Mouse (Mus musculus) ovary, postnatal 14 days (tissue): ENCODE data around the gene Lrrd1.
"Not testable (repeated sequence)": the region's sequence is repeated elsewhere in the genome, so short reads cannot be mapped to it uniquely, and the experiment has no call there.

Experiments used
- DNase-seq: peaks from one replicate; pipeline ENCODE4 v3.0.0; 2022; ENCODE audit warnings: low spot score

Gene Lrrd1

GRCm38 (mm10) chr5:3845026-3845425, at the start of gene Lrrd1:
Gene Lrrd1, plus strand, starts transcription at chr5:3845173.
- peak; percentile 3 for DNase-seq

GRCm38 (mm10) chr5:3797101-3797500, 47.9 kb upstream of the Lrrd1 start:
- DNase-seq, result not testable (repeated sequence)

- DNase-seq, result not testable (repeated sequence)
Observed at GRCm38 (mm10) chr5:3798656-3799055, 46.3 kb upstream of the Lrrd1 start.

- no peak for DNase-seq
Observed at GRCm38 (mm10) chr5:3800041-3800440, 44.9 kb upstream of the Lrrd1 start.

GRCm38 (mm10) chr5:3800881-3801280, 44.1 kb upstream of the Lrrd1 start:
- no peak for DNase-seq

GRCm38 (mm10) chr5:3801672-3802432, 43.1 kb upstream of the Lrrd1 start:
- DNase-seq, result no peak

GRCm38 (mm10) chr5:3802433-3803291, 42.3 kb upstream of the Lrrd1 start, which contains the start of the genes Ankib1 and Krit1:
Gene Ankib1, minus strand, starts transcription at chr5:3802925.
Gene Krit1, plus strand, starts transcription at chr5:3803184.
- DNase-seq, result peak; percentile 81

- no peak for DNase-seq
Observed at GRCm38 (mm10) chr5:3803292-3804165, 41.4 kb upstream of the Lrrd1 start.

- DNase-seq, result no peak
Observed at GRCm38 (mm10) chr5:3808472-3808871, 36.5 kb upstream of the Lrrd1 start.

GRCm38 (mm10) chr5:3834107-3834506, 10.9 kb upstream of the Lrrd1 start:
- no peak for DNase-seq

- no peak for DNase-seq
Observed at GRCm38 (mm10) chr5:3870161-3870560, 25.2 kb downstream of the Lrrd1 start.

GRCm38 (mm10) chr5:3872348-3872747, 27.4 kb downstream of the Lrrd1 start:
- no peak for DNase-seq

- no peak for DNase-seq
Observed at GRCm38 (mm10) chr5:3873485-3873884, 28.5 kb downstream of the Lrrd1 start.

GRCm38 (mm10) chr5:3886862-3887261, 41.9 kb downstream of the Lrrd1 start:
- DNase-seq, result not testable (repeated sequence)

- no peak for DNase-seq
Observed at GRCm38 (mm10) chr5:3889201-3889600, 44.2 kb downstream of the Lrrd1 start.

- DNase-seq, result peak; percentile 22
Observed at GRCm38 (mm10) chr5:3893459-3894293, 48.7 kb downstream of the Lrrd1 start, which contains the start of gene Mterf1a. Gene Mterf1a, minus strand, starts transcription at chr5:3893933.

- DNase-seq, result not testable (repeated sequence)
Observed at GRCm38 (mm10) chr5:3894294-3894619, 49.3 kb downstream of the Lrrd1 start.

- DNase-seq, result no peak
Observed at GRCm38 (mm10) chr5:3905471-3905870, 60.5 kb downstream of the Lrrd1 start.
